Mouse (Mus musculus) right cerebral cortex, adult 18-20 months (tissue): ENCODE measurements around the gene Sirt7.

Source experiments
- DNase-seq: peaks from one replicate; pipeline ENCODE4 v3.0.0; 2022; ENCODE audit warnings: mixed read lengths

The Sirt7 gene

GRCm38 (mm10) chr11:120581490-120582267 lies 43.4 kb downstream of the Sirt7 start, which contains the start of gene Arhgdia:
Arhgdia (minus strand) TSS chr11:120581624.
- peak; percentile 92 for DNase-seq

DNA sequence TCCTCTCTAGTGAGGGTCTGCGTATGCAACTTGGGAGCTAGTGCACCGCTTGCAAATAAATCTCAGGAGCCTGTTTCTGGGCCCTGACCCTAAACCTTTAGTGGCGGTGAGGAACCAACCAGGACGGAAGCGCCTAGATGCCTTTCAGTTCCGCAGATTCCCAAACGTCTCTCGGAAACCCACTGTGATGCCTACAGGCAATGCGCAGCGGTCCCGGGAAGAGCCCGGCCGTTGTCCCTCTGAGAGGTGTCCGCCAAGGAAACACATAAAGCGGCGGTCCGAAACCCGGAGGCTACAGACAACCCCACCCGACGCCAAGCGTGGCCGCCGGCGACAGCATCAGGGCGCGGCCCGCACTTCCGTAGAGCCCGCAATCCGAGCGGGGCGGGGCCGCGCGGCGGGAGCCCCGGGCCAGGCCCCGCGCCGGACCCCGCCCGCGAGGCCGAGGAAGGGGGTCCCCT lies 44.1 kb downstream of the Sirt7 start:
- DNase-seq = no peak

GRCm38 (mm10) chr11:120580190-120580589 lies 44.9 kb downstream of the Sirt7 start:
- no peak for DNase-seq

- DNase-seq = peak; percentile 67
These were observed 45.5 kb downstream of the Sirt7 start for GRCm38 (mm10) chr11:120579316-120580107.

- no peak for DNase-seq
These were observed 46.3 kb downstream of the Sirt7 start for GRCm38 (mm10) chr11:120578694-120579243.

DNA sequence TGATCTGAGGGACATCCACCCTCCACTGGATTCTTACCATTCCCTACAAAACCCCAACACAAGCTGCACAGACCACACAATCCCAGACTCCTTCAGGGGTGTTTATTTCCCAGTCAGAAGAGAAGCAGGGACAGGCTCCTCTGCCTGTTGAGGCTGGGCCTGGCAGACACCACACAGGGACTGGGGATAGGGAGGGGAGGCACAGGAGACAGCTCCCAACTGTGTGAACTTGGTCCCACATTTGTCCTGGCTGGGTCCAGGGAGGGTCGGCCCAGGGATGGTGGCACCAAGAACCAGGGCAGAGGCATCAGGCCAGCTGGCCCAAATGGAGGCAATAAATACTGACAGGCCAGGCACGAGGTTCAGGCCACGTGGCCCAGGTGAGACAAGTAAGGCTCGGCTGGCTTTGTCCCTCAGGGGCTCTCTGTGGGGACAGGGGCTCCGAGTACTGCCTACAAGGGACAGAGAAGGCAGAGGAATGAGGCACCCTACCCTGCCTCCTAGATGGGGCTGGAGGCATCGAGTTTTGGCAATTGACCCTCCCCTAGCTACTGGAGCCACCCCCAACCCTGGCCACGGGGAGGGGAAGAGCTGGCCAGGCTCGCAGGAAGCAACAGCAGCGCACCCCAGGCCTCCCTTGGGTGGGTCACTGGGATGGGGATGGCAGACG lies 46.9 kb downstream of the Sirt7 start:
- DNase-seq = no peak

GRCm38 (mm10) chr11:120577211-120578023 lies 47.6 kb downstream of the Sirt7 start:
- no peak for DNase-seq

DNA sequence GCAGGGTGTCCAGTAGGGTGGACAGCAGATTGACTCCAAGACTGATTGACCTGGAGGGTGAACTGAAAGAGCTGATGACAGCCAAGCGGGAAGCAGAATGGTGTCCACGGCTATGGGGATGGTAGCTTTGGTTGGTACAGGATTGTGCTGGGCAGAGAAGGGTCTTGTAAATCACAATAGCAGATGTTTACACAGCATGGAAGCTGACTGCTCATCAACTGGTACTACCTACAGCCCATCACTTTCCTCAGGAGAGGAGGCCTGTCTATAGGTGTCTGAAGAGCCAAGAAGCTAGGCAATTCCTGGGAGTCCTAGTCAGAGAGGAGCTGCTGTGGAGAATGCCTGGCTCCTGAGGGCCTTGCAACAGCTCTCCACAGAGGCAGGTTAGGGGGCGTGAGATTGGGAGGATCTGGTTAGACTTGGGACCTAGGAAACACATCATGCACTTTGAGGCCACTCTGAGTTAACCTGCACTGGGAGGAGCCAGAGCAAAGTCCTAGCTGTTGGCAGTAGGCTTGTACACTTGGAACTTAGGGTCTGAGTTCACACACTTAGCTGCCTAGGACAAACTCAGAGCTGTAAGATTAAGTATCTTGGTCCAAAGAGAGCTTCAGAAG lies 48.6 kb downstream of the Sirt7 start:
- DNase-seq = no peak

GRCm38 (mm10) chr11:120575940-120576339 lies 49.1 kb downstream of the Sirt7 start:
- DNase-seq = no peak

DNA sequence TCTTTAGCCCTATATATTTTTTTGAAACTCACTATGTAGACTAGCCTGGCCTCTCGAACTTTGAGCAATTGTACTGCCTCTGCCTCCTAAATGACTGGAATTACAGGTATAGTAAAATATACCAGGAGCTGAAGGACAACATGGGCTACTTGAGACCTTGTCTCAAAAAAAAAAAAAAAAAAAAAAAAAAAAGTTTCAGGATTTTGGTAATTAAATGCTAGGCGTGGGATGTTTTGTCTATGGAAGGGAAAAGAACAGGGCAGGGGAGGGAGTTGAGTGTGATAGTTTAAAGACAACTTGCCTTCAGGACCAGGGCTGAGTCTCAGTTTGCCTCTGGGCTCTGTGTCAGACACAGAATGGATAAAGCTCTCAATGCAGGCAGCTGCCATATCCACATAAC lies 50.0 kb downstream of the Sirt7 start:
- DNase-seq = no peak

- DNase-seq = no peak
These were observed 50.8 kb downstream of the Sirt7 start for GRCm38 (mm10) chr11:120574278-120574600.

GRCm38 (mm10) chr11:120573585-120574277 lies 51.3 kb downstream of the Sirt7 start:
- DNase-seq = no peak

GRCm38 (mm10) chr11:120572752-120573584 lies 52.1 kb downstream of the Sirt7 start, which contains the start of gene P4hb:
P4hb (minus strand) TSS chr11:120573253.
- peak; percentile 100 for DNase-seq

GRCm38 (mm10) chr11:120572417-120572751 lies 52.7 kb downstream of the Sirt7 start:
- DNase-seq = no peak

DNA sequence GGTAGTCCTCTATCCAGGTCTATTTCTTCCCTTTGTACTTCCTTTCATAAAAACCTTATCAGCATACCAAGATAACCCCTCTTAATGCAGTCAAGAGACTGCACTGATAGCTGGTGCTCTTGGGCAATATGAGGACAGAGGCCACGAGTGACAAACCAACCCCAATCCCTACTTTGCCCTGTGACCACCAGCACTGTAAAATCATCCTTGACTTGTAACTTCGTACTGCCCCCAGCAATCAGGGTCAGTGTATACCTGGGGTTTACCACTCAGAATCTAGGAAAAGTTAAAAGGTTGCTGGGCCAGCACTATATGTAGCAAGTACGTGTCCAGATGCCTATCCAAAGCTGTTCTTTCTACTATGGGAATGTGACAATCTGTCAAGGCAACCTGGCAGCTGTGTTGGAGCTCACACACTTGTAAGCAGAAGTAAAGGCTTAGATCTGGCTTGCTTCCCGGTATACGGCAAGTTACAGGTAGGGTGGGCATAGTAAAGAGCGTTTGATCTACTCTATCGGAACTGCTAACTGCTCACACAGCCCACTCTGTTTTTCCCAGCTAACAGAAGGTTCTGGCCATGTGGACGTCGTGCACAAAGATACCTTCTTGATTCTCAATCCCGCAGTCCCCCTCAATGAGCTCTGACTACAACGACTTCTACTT lies 53.2 kb downstream of the Sirt7 start:
- no peak for DNase-seq

DNA sequence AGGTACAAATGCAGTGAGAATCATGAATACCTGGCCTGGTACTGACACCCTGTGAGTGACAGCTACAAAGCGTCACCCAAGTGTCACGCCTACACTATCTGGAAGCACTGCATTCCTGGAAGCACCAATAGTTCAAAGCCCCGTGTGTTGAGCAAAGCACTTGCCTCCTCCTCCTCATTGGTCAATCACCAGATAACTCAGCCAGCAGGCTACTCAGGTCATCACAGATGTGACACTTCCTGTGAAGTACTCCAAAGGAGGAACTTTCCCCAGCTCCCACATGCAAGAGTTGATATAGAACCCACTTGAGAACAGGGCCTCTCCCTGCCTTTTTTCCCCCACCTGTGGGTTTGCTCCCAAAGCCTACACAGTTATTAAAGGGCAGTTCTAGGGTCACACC lies 53.9 kb downstream of the Sirt7 start:
- DNase-seq = no peak
